Mouse (Mus musculus) thymus, adult 18-20 months (tissue): ENCODE measurements around the gene Lpin2.

Source experiments
- DNase-seq, 2 experiments: peaks; one replicate each; pipeline ENCODE4 v3.0.0; 2022; ENCODE audit warnings: mixed read lengths in 2 of 2

The Lpin2 gene

DNA sequence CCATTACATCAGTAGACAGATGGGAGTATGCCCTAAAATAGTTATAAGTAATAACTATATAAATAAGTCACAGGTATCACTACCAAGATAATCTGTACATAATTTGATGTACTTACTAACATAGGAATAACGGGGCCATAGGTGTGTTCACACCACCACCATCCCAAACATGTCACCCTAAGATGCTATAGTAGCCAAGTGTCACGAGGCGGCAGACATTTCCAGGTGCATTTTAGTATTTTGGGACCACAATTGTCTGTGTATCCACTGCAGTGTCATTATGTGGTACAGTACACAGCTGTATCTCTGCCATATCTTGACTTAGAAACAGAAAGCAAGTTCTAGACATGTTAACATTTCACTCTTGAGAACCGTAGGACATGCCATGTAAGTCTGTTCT, 50.9 kb downstream of the Lpin2 start:
- no peak for DNase-seq

- DNase-seq = no peak
These were observed 51.8 kb downstream of the Lpin2 start for GRCm38 (mm10) chr17:71234041-71234594.

DNA sequence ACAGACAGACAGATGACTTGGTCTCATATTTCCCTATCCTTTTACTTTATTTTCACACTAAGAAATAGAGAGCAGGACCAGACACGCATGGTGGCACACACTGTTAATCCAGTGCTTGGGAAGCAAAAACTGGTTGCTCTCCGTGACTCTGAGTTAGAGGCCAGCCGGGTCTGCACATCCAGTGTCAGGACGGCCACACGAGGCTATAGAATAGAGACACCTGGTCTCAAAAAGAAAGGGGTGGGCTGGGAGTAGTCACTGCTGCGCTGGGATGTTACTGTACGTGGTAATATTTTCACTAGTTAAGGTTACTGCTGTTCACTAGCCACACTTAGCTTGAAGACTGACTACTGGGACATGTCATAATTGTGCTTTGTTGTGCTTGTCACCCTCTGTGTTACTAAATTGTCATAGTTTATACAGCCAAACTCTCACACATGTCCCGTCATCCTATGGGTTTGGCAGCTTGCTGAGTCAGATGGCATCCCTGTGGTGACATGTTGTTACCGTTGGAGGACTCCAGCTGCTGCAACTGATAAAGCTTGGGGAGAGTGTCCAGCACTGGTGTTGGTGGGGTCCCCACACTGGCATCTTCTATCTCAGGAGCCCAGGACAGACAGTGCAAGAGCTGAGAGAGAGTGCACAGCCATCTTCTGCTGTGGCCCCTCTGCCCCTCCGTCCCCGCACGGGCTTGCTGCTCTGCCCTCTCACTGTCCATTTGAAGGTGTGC, 53.0 kb downstream of the Lpin2 start:
- no peak for DNase-seq

GRCm38 (mm10) chr17:71238494-71238893, 56.1 kb downstream of the Lpin2 start:
- DNase-seq = no peak

GRCm38 (mm10) chr17:71240811-71241210, 58.5 kb downstream of the Lpin2 start:
- no peak for DNase-seq

- DNase-seq = no peak
These were observed 60.3 kb downstream of the Lpin2 start for GRCm38 (mm10) chr17:71242666-71243065.

GRCm38 (mm10) chr17:71245133-71245532, 62.8 kb downstream of the Lpin2 start:
- DNase-seq = no peak

- no peak for DNase-seq
These were observed 63.7 kb downstream of the Lpin2 start for GRCm38 (mm10) chr17:71246022-71246421.

DNA sequence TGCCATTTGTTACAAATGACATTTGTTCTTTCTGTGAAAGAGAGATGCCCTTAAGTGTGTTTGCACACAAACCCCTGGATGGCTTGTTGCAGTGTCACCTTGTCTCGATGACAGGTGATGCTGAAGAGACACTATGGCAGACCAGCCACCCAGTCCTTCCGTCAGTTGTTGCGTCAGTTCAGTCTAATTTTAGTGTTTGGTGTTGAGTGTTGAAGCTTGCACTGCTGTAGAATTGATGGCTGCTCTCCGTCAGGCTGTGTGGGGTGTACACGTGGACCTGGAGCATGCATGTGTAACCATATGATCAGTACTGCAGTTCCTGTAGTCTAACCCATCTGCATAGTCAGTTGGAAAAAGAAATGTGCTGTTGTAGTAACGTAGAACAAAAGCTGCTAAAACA, 66.6 kb downstream of the Lpin2 start:
- no peak for DNase-seq

DNA sequence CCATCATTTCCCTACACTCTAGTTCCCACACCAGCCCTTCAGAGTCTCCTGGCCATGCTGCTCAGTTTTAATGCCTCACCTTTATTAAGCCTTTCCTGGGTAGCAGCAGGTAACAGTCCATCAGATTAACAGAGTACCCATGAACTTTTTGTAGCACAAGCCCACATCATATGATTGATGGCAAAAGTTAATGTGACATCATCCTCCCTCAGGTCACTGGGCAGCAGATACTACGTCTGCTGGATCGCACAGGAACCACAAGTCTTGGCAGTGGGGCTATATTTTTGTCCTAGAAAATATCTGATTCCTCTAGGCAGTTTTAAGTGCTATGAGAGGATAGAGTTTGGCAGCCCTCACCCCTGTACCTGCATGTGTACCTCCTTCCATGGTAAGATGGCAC, 67.7 kb downstream of the Lpin2 start:
- DNase-seq = no peak

- DNase-seq = no peak
These were observed 68.7 kb downstream of the Lpin2 start for GRCm38 (mm10) chr17:71250819-71251600.

- no peak for DNase-seq
These were observed 69.2 kb downstream of the Lpin2 start for GRCm38 (mm10) chr17:71251601-71252001.

DNA sequence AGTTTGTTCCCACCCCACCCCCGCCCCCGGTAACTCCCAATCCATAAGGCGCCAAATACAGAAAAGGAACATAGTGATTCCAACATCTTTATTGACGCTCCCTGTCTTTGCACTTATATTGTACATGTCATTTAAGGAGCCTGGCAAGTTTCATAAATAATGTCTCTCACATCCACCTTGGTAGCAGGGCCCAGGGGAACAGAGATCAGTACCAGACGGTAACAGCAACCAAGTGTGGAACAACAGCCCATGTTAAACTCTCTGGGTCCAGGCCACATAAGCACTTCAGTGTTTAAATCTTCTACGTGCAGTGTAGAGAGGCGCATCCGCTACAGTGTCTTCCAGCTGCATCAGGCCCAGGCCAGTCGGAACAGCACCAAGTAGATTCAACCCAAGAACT, 69.7 kb downstream of the Lpin2 start:
- DNase-seq = no peak

DNA sequence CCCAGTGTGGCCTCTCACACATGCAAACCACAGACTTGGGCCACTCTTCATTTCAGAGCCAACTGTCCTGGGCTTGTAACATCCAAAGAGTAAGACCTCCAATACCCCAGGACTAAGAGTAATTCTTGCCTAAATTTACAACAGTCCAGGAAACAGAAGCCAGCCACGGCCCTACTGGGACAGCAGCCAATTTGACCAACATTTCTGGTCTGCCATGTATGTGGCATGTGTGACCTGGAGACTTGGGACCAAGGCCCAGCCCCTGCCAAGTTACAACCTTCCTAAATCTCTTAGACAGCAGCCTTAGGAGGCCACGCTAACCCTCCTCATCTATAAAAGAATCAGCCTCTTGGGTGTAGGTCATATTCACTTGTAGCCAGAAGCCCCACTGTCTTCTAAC, 71.0 kb downstream of the Lpin2 start:
- DNase-seq = no peak

DNA sequence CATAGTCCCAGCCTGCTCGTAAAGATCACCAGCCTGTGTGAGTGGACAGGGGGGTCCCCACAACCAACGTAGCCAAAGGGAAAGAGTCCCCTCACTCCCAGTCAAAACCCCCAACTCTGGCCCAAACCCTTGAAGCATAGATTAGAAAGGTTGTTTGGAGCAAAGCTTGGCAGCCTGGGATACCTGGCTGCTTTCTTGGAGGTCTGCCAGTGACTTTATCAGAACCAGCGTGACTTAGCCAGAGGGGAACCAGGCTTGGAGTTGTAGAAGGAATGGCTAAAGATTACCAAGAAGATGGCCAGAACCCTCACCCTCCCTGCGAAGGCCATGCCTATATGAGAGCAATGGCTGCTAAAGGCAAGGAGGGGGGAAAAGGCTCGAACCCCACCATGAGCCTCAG, 71.7 kb downstream of the Lpin2 start:
- no peak for DNase-seq

GRCm38 (mm10) chr17:71254736-71255135, 72.4 kb downstream of the Lpin2 start:
- no peak for DNase-seq

GRCm38 (mm10) chr17:71256068-71256615, 73.8 kb downstream of the Lpin2 start:
- DNase-seq = no peak

- no peak for DNase-seq
These were observed 74.6 kb downstream of the Lpin2 start for GRCm38 (mm10) chr17:71256806-71257536.

DNA sequence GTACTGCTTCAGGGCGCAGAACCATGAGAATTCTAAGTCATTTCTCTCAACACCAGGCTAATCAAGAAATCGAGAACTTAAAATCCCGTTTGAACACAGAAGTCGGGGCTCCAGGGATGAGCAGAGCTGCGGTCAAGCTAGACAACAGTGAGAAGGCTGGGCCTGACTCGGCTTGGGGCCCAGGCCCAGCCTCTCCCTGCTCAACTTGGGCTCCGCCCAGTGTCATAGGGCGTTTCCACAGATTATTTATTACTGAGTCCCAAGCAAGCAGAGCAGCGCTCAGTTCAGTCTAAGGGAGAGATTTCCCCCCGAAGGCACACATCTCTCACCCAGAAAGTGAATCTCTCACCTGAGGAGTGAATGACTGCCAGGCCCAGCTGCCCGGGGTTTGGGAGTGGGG, 77.4 kb downstream of the Lpin2 start:
- DNase-seq = no peak

DNA sequence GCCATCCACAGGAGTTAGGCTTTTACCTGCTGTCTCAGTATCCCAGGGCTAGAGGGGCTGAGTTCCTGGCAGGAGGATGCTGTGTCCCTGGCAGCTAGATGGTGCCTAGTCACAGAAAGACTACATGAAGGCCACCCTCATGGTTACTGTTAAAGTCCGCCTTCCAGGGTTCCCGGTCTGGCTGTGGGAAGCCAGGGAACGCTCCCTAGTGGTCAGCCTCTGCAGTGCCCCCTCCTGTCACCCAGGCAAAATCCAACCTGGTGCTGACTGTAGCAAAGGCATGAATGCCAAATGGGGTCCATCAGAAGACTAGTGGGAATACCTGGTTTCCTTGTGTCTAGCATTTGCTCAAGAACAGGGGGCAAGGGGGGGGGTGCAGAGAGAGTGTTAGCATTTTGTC, 78.3 kb downstream of the Lpin2 start:
- DNase-seq = no peak

- no peak for DNase-seq
These were observed 80.8 kb downstream of the Lpin2 start for GRCm38 (mm10) chr17:71263136-71263535.

DNA sequence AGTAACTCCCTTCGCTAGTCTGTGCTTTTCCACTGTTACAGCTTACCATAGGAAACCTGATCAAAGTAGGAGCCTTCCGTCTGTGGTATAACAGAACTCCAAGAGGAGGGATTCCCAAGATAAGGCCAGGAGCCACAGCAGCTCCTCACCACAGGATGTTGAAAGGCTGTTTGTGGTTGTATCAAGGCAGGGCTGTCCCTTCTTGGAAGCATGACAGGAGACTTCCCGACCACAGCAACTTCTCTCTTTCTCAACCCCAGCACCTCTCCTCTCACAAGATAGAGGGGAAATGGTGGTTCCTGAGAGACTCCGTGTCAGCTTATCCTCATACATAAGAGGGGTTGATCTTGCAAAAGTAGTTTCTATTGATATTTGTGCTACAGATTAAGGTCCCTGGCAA, 82.4 kb downstream of the Lpin2 start:
- DNase-seq = no peak
